Mouse (Mus musculus) lung, embryonic 14.5 days (tissue): ENCODE results near the gene Atf6. TPM values are rescaled to one million over a fixed set of nuclear protein-coding genes. Genes with fewer than 3 reads are reported as not detected.

Experiments
- ATAC-seq: fragments of 200-750 bp; cut with Nextera tagmentation; 2 replicates; pipeline ENCODE4 v1.8.0; 2017; ENCODE audit warnings: mild to moderate bottlenecking, moderate TSS enrichment, moderate library complexity; ENCODE audit not compliant: insufficient read depth
- DNase-seq: peaks from one replicate; pipeline ENCODE4 v3.0.0-alpha.2; 2015
- H3K27ac ChIP-seq: fragments of 300-500 bp; sonication (generic); 2 replicates; pipeline ENCODE4 v1.5.1; 2014; ENCODE audit warnings: low read depth, mild to moderate bottlenecking, moderate library complexity
- H3K27me3 ChIP-seq: fragments of 300-500 bp; sonication (generic); 2 replicates; pipeline ENCODE4 v1.6.1; 2014; ENCODE audit warnings: low read length, control low read depth; ENCODE audit not compliant: insufficient read depth
- H3K36me3 ChIP-seq: fragments of 300-500 bp; sonication (generic); 2 replicates; pipeline ENCODE4 v1.6.1; 2014; ENCODE audit warnings: control low read depth; ENCODE audit not compliant: insufficient read depth
- H3K4me1 ChIP-seq: fragments of 300-500 bp; sonication (generic); 2 replicates; pipeline ENCODE4 v1.6.1; 2014; ENCODE audit warnings: antibody characterized with exemption, control low read depth; ENCODE audit not compliant: insufficient read depth
- H3K4me2 ChIP-seq: fragments of 300-500 bp; sonication (generic); 2 replicates; pipeline ENCODE4 v1.6.1; 2014; ENCODE audit warnings: mild to moderate bottlenecking
- H3K4me3 ChIP-seq: fragments of 300-500 bp; sonication (generic); 2 replicates; pipeline ENCODE4 v1.5.1; 2014; ENCODE audit warnings: low read depth, low read length
- H3K9ac ChIP-seq: fragments of 300-500 bp; sonication (generic); 2 replicates; pipeline ENCODE4 v1.6.1; 2014
- H3K9me3 ChIP-seq: fragments of 300-500 bp; sonication (generic); 2 replicates; pipeline ENCODE4 v1.6.1; 2016; ENCODE audit warnings: low read depth, low read length, control low read depth
- CTCF ChIP-seq: IDR thresholded peaks from 2 replicates; pipeline ENCODE4 v1.5.1; 2016; ENCODE audit warnings: antibody characterized with exemption, low read depth
- WGBS: fragments of 180-500 bp; shearing (Covaris S2); extraction: QIAGEN DNeasy Blood & Tissue Kit; methylation state at CpG from one replicate; pipeline ENCODE4 v1.1.7; 2014; 5-methylcytosine and 5-hydroxymethylcytosine counted together
- polyA plus RNA-seq: library from polyadenylated mRNA; unstranded; fragments of >200 nt; fragmentation: Nextera tagmentation; extraction: Ambion mirVana; gene quantifications from 2 replicates; pipeline ENCODE4 v1.2.1, GENCODE M21; 2014

The Atf6 gene
- polyA plus RNA-seq, 1 experiment from 2014 or later, result 9.9 TPM

DNA sequence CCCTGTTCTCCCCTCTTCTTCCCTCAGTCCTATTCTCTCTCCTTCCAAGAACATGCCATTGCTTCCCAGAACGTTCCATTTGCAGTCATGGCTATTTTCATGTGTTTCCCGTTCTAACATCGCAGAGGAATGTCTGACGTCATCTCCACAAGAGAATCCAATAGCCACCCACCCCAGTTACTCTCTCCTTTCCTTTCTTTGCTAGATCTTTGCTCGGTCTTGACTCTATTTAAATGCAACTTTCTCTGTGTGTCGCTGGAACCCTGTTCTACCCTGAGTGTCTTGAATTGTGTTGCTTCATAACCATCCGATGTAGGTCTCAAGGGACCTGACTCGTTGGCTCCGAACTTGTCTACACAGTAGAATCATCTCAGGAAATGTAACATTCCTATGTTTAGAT lies 168.0 kb downstream of the Atf6 start:
- WGBS, result 69% methylated on average over 9 of the region's 9 CpGs
- Histone ChIP-seq H3K27ac (no peak overlapping the region), H3K27me3 (no peaks in the 10 kb centered on the region), H3K4me2 (no peak overlapping the region), H3K4me3 (no peak overlapping the region), H3K4me1 (no peaks in the 10 kb centered on the region), H3K9me3 (no peaks in the 10 kb centered on the region), H3K36me3 (no peaks in the 10 kb centered on the region), H3K9ac (no peak overlapping the region)
- TF ChIP-seq CTCF, result no peak
- no peak for ATAC-seq
- no peak for DNase-seq

DNA sequence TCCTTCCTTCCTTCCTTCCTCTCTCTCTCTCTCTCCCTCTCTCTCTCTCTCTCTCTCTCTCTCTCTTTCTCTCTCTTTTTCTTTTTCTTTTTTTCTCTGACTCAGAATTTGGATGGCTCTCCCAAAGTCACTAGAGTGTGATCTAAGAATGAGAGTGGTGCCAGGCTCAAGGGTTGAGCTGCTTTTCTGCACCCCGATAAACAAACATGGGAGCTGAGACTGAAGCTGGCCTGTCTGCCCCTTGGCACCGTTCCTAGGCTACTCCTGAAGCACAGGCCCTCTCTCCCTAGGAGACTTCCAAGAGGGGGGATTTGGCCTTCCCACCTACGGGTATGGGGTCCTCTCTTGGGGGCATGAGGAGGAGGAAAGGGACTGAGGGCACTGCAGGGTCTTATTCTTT lies 168.8 kb downstream of the Atf6 start:
- Histone ChIP-seq H3K27me3 (no peaks in the 10 kb centered on the region), H3K27ac (no peak overlapping the region), H3K4me1 (no peaks in the 10 kb centered on the region), H3K36me3 (no peaks in the 10 kb centered on the region), H3K4me3 (no peak overlapping the region), H3K9ac (no peak overlapping the region), H3K4me2 (no peak overlapping the region), H3K9me3 (no peaks in the 10 kb centered on the region)
- TF ChIP-seq CTCF, result no peak
- ATAC-seq, result no peak
- 55% methylated on average over 3 of the region's 3 CpGs for WGBS
- no peak for DNase-seq

DNA sequence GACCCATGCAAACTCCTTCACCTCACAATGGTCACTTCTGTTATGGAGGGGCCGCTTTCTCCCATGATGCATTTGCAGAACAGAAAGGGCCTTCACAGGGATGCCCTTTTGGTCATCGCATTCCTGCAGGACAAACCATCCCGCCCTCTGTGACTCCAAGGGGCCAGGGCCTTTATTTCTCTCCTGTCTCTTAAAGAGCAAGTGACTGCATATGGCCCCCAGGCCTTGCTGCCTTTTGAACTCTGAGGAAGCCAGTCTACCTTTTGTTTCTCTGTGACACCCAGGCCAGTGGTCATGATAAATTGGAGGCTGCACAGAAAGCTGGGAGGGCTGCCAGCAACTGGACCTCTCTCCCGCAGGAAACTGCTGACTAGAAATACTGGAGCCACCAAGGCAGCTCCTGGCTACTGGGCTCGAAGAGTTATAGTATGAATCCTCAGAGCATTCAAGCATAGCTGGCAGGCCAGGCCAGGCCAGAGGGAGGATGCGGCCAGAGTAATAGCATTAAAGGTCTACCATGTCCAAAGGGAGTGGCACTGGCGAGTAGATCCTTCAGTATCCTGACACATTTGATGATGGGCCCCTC lies 169.7 kb downstream of the Atf6 start:
- Histone ChIP-seq H3K4me2 (no peak overlapping the region), H3K27me3 (no peaks in the 10 kb centered on the region), H3K4me1 (no peaks in the 10 kb centered on the region), H3K9ac (no peak overlapping the region), H3K4me3 (no peak overlapping the region), H3K27ac (no peak overlapping the region), H3K36me3 (no peaks in the 10 kb centered on the region), H3K9me3 (no peaks in the 10 kb centered on the region)
- 70% methylated on average over 7 of the region's 7 CpGs for WGBS
- DNase-seq (peak; percentile 46), ATAC-seq (0 out of 2 replicates have a peak, but pooled peaks have one; percentile 17)
- no peak for TF ChIP-seq CTCF

DNA sequence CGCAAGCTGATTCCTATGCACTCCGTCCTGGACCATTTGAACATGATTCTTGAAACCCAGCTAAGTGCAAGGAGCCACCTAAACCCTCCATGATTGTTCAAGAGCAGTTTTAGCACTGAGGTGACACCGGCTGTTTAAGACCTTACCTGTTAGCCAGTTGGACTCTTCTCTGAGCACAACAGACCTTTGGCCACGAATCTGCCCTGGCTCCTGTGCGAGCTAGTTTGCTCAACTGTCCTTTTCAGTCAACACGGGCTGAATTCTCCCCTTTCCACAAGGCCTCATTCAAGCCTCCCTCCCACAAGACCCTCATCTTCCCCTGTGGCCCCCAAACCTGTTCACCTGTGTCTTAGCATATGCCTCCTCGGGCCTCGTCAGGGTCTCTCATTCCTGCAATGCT lies 170.6 kb downstream of the Atf6 start:
- no peak for TF ChIP-seq CTCF
- H3K9ac ChIP-seq, result no peak overlapping the region
- H3K36me3 ChIP-seq, result no peaks in the 10 kb centered on the region
- no peaks in the 10 kb centered on the region for H3K27me3 ChIP-seq
- H3K4me1 ChIP-seq, result no peaks in the 10 kb centered on the region
- no peaks in the 10 kb centered on the region for H3K9me3 ChIP-seq
- no peak overlapping the region for H3K4me3 ChIP-seq
- 91% methylated on average over 8 of the region's 8 CpGs for WGBS
- no peak for ATAC-seq
- DNase-seq, result no peak
- no peak overlapping the region for H3K4me2 ChIP-seq
- H3K27ac ChIP-seq, result no peak overlapping the region

DNA sequence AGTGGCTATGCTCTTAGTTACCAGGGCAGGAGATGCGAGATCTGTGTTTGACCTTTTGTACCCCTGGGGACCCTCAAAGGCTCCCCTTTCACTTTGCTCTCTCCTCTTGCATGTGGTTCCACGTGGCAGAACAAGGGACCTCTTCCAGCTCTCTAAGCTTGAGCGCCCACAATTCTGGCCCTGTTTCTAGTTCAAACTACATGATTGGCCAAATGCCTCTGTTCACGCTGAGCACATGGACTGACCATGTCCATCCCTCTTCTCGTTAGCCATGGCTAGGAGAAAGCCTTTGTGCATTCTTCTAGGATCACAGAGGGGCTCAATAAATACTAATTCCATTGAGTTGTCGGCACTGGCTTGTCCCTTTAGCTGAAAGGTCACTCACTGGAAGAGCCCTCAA lies 172.2 kb downstream of the Atf6 start:
- H3K27ac ChIP-seq, result no peak overlapping the region
- H3K27me3 ChIP-seq, result no peaks in the 10 kb centered on the region
- no peak overlapping the region for H3K4me3 ChIP-seq
- H3K36me3 ChIP-seq, result no peaks in the 10 kb centered on the region
- no peaks in the 10 kb centered on the region for H3K4me1 ChIP-seq
- H3K9ac ChIP-seq, result no peak overlapping the region
- DNase-seq (no peak), ATAC-seq (no peak)
- H3K4me2 ChIP-seq, result no peak overlapping the region
- H3K9me3 ChIP-seq, result no peaks in the 10 kb centered on the region
- TF ChIP-seq CTCF, result no peak
- WGBS, result 76% methylated on average over 6 of the region's 6 CpGs

DNA sequence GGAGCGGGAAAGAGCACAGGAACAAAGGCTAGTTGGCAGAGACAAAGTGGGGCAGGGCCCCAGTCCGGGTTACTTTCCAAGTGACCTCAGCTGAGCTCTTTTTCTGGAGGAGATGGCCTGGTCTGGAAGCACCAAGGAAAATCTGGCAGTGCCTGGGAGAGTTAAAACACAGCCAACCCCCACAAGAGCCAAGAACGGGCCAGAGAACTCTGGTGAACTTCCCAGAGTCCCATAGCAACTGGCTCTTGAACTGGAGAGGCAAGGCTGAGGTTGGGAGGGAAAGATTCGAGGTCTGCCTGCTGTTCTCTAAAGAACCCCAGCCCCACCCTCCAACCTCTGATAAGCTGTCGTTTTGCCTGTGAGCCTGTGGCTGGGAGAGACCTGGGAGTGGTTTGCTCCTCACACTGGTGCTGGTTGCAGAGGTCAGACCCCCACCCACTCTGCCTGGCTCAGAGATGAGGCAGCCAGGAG lies 172.7 kb downstream of the Atf6 start:
- Histone ChIP-seq H3K9me3 (no peaks in the 10 kb centered on the region), H3K36me3 (no peaks in the 10 kb centered on the region), H3K27ac (no peak overlapping the region), H3K4me2 (no peak overlapping the region), H3K27me3 (no peaks in the 10 kb centered on the region), H3K4me1 (no peaks in the 10 kb centered on the region), H3K4me3 (no peak overlapping the region), H3K9ac (no peak overlapping the region)
- DNase-seq (no peak), ATAC-seq (no peak)
- 42% methylated on average over 5 of the region's 5 CpGs for WGBS
- TF ChIP-seq CTCF, result no peak

DNA sequence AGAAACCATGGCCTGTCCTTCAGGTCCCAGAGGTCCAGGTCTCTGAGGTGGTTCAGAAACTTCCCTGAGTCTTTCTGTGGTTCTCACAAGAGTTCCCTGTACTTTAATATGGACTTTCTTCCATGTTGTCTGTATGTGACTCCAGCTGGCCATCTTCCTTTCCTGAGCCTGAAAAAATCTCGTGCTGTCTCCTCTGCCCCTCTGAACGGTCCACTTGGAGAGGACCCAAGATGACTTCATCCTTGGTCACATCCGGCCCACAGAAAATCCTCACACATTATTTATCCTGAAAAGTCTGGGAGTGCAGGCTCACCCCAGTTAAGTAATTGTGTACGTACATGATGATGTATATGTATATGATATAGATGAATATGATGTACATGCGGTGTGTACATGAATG lies 176.3 kb downstream of the Atf6 start:
- no peaks in the 10 kb centered on the region for H3K27me3 ChIP-seq
- H3K9ac ChIP-seq, result no peak overlapping the region
- H3K27ac ChIP-seq, result no peak overlapping the region
- no peak overlapping the region for H3K4me3 ChIP-seq
- H3K36me3 ChIP-seq, result no peaks in the 10 kb centered on the region
- TF ChIP-seq CTCF, result no peak
- peak; percentile 48 for DNase-seq
- no peak for ATAC-seq
- H3K9me3 ChIP-seq, result no peaks in the 10 kb centered on the region
- H3K4me2 ChIP-seq, result no peak overlapping the region
- 65% methylated on average over 5 of the region's 5 CpGs for WGBS
- H3K4me1 ChIP-seq, result no peaks in the 10 kb centered on the region

DNA sequence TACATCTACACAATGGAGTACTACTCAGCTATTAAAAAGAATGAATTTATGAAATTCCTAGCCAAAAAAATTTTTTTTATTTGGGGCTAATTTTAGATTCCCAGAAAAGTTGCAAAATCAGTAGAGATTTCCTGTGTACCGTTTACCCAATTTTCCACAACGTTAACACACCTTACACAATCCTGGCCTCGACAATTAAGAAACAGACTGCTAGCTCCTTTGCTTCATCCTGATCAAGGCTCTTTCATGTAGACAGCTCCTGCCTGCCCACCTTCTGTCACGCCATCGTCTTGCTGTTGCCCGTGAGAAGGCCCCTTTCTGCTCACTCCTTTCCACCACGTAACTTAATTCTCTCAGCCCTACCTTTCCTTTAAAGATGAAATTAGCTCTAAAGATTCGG lies 177.8 kb downstream of the Atf6 start:
- DNase-seq (no peak), ATAC-seq (no peak)
- H3K4me3 ChIP-seq, result no peak overlapping the region
- no peak for TF ChIP-seq CTCF
- H3K4me2 ChIP-seq, result no peak overlapping the region
- no peak overlapping the region for H3K9ac ChIP-seq
- WGBS, result 89% methylated on average over 8 of the region's 8 CpGs
- no peaks in the 10 kb centered on the region for H3K36me3 ChIP-seq
- no peaks in the 10 kb centered on the region for H3K9me3 ChIP-seq
- H3K27ac ChIP-seq, result no peak overlapping the region
- H3K27me3 ChIP-seq, result no peaks in the 10 kb centered on the region
- H3K4me1 ChIP-seq, result no peaks in the 10 kb centered on the region
